Mouse (Mus musculus) E14TG2a.4 (cell line): ENCODE measurements around the gene Pla2g1b.
A peak's percentile ranks its signal among the peaks of the same experiment; 100 is the strongest.

ENCODE experiments used
- H3K27me3 ChIP-seq: 2 replicates; pipeline ENCODE4 v1.6.1; 2014; ENCODE audit warnings: low read length, control low read depth; ENCODE audit not compliant: insufficient read depth
- H3K36me3 ChIP-seq: 2 replicates; pipeline ENCODE4 v1.6.1; 2014; ENCODE audit warnings: low read length, control low read depth; ENCODE audit not compliant: insufficient read depth
- H3K4me1 ChIP-seq: replicated peaks from 2 replicates; pipeline ENCODE4 v1.6.1; 2014; ENCODE audit warnings: low read depth, low read length, control low read depth
- H3K4me3 ChIP-seq: replicated peaks from 2 replicates; pipeline ENCODE4 v1.5.1; 2014; ENCODE audit warnings: mild to moderate bottlenecking, low read length
- H3K9me3 ChIP-seq: 2 replicates; pipeline ENCODE4 v1.6.1; 2014; ENCODE audit warnings: low read length, control low read depth
- CTCF ChIP-seq: conservative IDR thresholded peaks from 2 replicates; pipeline ENCODE4 v1.5.1; 2014; ENCODE audit warnings: low read length
- NANOG ChIP-seq: IDR thresholded peaks from 2 replicates; pipeline ENCODE4 v1.6.1; 2014; ENCODE audit warnings: borderline replicate concordance, low read length, mixed read lengths
- POU5F1 ChIP-seq: IDR thresholded peaks from 2 replicates; pipeline ENCODE4 v1.6.1; 2014; ENCODE audit warnings: low read length, borderline replicate concordance

The Pla2g1b gene

DNA sequence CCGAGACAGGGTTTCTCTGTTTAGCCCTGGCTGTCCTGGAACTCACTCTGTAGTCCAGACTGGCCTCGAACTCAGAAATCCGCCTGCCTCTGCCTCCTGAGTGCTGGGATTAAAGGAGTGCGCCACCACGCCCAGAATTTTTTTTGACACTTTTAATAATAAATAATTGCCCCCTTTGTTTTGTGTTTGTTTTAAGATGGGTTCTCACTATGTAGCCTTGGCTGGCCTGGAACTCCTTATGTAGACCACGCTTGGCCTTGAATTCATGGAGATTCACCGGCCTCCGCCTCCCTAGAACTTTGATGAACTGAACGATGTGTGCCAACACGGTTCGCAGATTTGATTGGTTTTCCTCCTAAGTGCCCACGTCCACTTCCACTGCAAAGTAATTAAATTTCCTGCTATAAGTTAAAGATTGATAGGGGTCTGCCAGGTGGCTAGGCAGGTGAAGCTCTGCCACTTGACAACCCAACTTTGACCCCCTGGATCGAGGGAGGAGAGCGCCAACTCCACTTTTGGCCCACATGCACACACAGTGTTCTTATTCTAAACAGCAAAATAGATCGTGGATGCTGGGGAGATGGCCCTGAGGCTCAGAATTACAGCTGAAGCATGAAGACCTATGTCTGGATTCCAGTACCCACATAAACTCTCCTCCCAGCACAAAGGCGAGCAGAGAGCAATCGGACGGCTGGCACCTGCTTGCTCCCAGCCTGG lies 19.6 kb downstream of the Pla2g1b start:
- TF ChIP-seq POU5F1 (no peak), CTCF (no peak), NANOG (no peak)
- peaks cover 8% of the 10 kb centered on the region for H3K27me3 ChIP-seq
- H3K4me1 ChIP-seq, result peaks cover 64% of the 10 kb centered on the region
- H3K4me3 ChIP-seq, result no peak overlapping the region
- H3K36me3 ChIP-seq, result no peaks in the 10 kb centered on the region; the same call in 1 of the 2 replicates
- H3K9me3 ChIP-seq, result no peaks in the 10 kb centered on the region

GRCm38 (mm10) chr5:115486726-115487125 lies 20.7 kb downstream of the Pla2g1b start:
- no peak for TF ChIP-seq NANOG
- TF ChIP-seq POU5F1, result no peak
- TF ChIP-seq CTCF, result no peak
- Histone ChIP-seq H3K9me3 (no peaks in the 10 kb centered on the region), H3K27me3 (peaks cover 8% of the 10 kb centered on the region), H3K4me1 (peaks cover 67% of the 10 kb centered on the region), H3K4me3 (no peak overlapping the region), H3K36me3 (no peaks in the 10 kb centered on the region; the same call in 1 of the 2 replicates)

- TF ChIP-seq NANOG (no peak), POU5F1 (no peak), CTCF (no peak)
- Histone ChIP-seq H3K36me3 (no peaks in the 10 kb centered on the region; the same call in 1 of the 2 replicates), H3K27me3 (peaks cover 6% of the 10 kb centered on the region), H3K9me3 (no peaks in the 10 kb centered on the region), H3K4me3 (no peak overlapping the region), H3K4me1 (peaks cover 67% of the 10 kb centered on the region)
These were observed 21.3 kb downstream of the Pla2g1b start for GRCm38 (mm10) chr5:115487353-115487752.

DNA sequence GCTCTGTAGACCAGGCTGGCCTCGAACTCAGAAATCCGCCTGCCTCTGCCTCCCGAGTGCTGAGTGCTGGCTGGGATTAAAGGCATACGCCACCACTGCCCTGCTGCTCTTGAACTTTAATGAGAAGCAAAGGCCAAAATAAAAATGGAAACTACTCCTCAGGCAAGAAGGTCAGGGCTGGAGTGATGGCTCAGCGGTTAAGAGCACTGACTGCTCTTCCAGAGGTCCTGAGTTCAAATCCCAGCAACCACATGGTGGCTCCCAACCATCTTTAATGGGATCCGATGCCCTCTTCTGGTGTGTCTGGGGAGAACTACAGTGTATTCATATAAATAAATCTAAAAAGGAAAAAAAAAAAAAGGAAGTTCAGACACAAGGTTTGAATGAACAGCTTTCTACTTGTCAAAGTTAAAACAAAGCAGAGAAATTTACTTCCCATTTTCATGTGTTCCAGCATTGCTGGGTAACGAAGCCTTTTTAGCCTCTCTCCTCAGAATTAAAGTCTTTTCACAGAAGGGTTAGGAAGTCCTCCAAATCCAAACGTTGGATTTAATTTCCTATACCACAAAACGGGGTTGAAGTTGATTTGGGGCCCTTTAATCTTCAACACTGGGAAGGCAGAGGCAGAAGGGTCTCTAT lies 22.0 kb downstream of the Pla2g1b start:
- Histone ChIP-seq H3K27me3 (peaks cover 2% of the 10 kb centered on the region), H3K9me3 (no peaks in the 10 kb centered on the region), H3K4me3 (no peak overlapping the region), H3K36me3 (no peaks in the 10 kb centered on the region), H3K4me1 (peaks cover 66% of the 10 kb centered on the region)
- TF ChIP-seq CTCF (no peak), POU5F1 (no peak), NANOG (no peak)

DNA sequence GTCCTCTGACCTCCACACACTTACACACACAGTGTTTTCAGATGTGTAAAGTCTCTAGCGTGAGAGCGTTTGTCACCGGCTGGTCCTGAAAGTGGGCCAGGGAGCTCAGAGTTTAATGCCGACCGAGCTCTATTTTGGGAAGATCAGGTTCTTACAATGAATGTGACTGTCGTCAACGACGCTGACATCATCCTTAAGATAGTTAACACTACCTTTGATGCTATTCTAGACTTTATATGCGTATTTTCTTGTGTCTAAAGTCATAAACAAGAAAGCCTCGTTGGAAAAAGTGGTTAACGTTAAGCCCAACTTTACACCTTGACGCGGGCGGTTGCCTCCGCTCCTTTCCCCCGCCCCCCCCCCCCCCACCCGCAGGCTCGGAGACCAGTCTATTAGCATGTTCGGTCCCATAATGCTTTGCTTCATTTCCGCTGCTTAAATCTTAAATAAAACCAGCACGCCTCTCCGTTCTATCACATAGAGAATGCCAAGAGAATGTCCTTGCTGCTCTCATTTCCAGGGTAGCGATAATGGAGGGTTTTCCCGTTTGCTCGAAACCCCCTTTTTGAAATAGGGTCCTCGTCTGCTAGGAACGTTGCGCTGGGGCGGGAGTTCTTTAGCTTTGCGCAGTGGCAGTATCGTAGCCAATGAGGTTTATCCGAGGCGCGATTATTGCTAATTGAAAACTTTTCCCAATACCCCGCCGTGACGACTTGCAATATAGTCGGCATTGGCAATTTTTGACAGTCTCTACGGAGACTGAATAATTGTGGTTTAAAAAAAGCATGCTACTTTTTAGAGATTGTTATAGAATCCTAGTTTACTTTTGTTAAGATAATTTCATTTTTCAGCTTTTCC lies 23.0 kb downstream of the Pla2g1b start:
- Histone ChIP-seq H3K36me3 (no peaks in the 10 kb centered on the region), H3K27me3 (peaks cover 2% of the 10 kb centered on the region), H3K4me3 (peak overlapping the region; percentile 48), H3K9me3 (no peaks in the 10 kb centered on the region), H3K4me1 (peaks cover 66% of the 10 kb centered on the region)
- TF ChIP-seq POU5F1, result peak; percentile 57; the same call in 1 of the 2 replicates
- no peak for TF ChIP-seq CTCF

DNA sequence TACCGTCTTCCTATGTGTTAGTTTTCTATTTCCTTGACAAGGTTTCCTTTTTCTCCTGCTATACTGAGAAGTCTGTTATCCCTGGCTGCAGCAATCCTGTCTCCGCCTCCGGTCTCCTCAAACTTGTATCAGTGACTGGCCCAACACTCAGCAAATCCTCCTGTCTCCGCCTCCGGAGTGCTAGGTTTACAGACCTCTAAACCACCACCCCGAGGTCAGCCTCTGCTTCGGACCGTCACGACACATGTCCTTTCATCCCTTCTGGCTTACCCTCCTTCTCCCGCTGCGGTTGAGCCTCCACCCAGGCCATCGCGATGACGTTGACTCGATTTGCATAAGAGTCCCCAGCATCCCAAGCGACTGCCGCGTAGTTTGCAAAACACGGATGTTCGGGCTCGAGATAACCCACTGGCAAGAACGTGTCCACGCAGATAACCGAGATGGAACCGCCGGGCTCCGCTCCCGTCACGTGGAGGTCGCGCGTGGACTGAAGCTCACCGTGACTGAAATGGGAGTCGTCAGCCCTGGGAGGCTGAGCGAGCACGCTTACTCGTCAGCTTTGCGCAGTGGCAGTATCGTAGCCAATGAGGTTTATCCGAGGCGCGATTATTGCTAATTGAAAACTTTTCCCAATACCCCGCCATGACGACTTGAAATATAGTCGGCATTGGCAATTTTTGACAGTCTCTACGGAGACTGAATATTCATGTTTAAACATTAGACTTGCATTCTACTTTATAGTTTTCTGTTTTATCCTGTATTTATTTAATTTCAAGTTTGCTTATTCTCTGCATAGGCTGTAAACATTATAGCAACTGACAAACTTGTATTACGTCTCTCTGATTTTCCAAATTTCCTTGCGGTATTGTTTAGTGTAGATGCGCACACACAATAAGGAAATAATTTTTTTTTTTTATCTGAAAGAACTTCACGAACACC lies 23.9 kb downstream of the Pla2g1b start:
- Histone ChIP-seq H3K9me3 (no peaks in the 10 kb centered on the region), H3K27me3 (peaks cover 2% of the 10 kb centered on the region), H3K36me3 (no peaks in the 10 kb centered on the region), H3K4me1 (peaks cover 67% of the 10 kb centered on the region), H3K4me3 (peak overlapping the region; percentile 37)
- TF ChIP-seq CTCF (no peak), POU5F1 (peak; percentile 42; the same call in 1 of the 2 replicates), NANOG (no peak)

DNA sequence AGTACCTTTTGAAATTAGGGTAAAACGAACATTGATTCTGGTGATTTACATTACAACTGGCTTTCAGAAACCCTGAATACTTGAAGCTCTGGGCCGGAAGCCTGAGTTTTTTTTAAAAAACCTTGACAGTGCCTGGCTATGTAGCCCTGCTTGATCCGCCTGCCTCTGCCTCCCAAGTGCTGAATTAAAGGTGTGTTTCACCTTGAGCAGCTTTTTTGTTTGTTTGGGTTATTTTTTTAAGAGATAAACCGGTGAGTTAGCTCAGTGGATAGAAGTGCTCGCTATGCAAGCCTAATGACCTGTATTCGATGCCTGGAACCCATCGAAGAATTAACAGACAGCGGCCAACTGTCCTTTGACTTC lies 24.6 kb downstream of the Pla2g1b start:
- no peak overlapping the region for H3K4me3 ChIP-seq

More for the DNA sequence above, 24.6 kb downstream of the Pla2g1b start:
- peaks cover 2% of the 10 kb centered on the region for H3K27me3 ChIP-seq
- no peaks in the 10 kb centered on the region for H3K9me3 ChIP-seq
- peaks cover 62% of the 10 kb centered on the region for H3K4me1 ChIP-seq
- TF ChIP-seq CTCF (no peak), NANOG (no peak), POU5F1 (no peak)
- no peaks in the 10 kb centered on the region for H3K36me3 ChIP-seq
